Mouse (Mus musculus) spleen, adult 18-20 months (tissue): ENCODE data around the gene Rel.
"Not testable (repeated sequence)": the region's sequence is repeated elsewhere in the genome, so short reads cannot be mapped to it uniquely, and the experiment has no call there.

Experiments used
- DNase-seq, 2 experiments: peaks; one replicate each; pipeline ENCODE4 v3.0.0; 2022; ENCODE audit warnings: mixed read lengths in 2 of 2

Gene Rel

DNA sequence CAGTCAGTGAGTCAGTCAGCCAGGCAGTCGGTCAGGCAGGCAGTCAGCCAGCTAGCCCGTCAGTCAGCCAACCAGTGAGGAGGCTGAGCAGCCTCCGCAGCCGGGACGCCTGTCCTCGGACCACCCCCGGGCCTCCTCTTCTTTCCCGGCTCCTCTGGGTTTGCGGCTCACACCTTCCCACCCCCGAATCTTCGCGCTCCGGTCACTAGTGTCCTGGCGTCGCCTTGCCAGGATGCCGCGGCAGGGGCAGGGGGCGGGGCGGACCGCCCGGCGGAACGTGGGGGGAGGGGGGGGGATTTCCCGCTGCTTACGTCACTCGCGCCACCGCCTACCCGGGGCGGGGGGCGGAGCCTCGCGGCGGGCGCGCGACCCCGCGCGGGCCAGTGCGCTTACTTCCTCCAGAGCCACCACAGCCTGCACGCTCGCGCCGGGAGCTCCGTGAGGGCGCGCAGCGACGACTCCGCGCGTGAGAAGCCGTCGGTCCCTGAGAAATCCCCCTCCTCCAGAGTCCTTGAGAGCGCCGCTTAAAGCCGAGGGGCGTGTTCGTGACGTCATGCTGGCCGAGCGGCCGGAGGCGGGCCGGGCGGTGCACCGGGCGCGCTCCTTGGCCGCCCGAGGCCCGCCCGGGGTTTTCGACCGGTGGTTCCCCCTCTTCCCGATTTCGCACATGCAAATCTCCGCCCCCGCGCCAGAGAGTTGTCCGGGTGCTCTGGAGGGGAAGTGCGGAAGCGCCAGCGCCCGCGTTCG lies at the start of gene Rel:
Gene Rel (minus strand): TSS at position 211 of the 747 bp plus-strand sequence.
- DNase-seq, result peak; percentile 88 to 90

DNA sequence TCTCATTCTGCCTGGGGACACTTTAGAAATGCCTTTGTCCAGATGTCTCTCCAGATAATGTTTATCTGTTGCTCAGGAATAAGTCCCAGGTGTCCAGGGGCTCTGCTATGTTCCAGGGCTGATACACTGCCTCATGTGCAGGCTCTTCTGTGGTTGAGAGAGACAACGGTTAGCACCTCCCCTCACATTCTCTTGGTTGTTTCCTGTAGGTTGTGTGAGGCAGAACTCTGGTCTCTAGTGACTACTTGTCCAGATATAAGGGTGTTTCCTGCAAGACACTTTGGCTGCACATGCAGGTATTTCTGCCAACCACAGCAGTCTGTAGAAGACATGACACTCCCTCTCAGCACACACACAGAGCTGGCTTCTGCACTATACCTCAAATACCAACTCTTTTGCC lies 48.0 kb upstream of the Rel start:
- DNase-seq, result no peak

DNA sequence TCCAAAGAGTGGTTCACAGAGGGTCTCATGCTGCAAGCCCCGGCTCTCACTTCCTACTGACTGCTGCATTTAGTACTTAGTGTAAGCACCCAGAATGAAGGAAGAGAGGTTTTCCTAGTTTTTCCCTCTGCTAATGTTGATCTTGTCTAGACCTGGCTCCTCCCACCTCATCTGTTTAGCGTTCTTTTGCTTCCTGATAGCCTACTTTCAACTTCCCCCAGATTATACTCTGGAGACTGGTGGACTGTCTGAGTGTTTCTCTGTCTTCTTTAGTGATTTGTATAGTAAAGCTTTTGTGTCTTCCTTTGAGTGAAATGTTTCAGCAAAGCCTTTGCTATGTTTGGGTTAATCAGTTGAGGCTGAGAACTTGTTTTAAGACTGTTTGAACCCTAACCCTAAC lies 40.0 kb upstream of the Rel start:
- DNase-seq, result no peak

GRCm38 (mm10) chr11:23805716-23806115 lies 34.9 kb upstream of the Rel start:
- no peak for DNase-seq

GRCm38 (mm10) chr11:23803136-23803535 lies 32.4 kb upstream of the Rel start:
- DNase-seq, result no peak

DNA sequence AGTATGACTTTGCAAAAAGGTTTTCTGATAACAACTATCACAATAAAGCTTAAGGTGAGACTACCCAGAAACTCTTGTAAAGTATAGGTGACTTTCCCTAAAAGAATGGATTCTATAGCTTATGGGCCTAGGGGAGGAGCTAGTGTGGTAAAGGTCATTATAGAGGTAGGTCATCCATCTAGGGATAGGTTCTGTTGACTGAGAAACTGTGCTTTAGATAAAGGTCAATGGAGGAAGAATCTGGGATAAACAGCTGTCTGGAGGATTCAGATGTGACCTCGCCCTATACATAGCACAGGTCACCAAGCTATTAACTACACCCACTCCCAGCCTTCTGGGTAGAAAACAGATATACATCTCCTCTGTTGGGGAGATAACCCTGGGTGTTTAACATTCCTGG lies 31.5 kb upstream of the Rel start:
- no peak for DNase-seq

DNA sequence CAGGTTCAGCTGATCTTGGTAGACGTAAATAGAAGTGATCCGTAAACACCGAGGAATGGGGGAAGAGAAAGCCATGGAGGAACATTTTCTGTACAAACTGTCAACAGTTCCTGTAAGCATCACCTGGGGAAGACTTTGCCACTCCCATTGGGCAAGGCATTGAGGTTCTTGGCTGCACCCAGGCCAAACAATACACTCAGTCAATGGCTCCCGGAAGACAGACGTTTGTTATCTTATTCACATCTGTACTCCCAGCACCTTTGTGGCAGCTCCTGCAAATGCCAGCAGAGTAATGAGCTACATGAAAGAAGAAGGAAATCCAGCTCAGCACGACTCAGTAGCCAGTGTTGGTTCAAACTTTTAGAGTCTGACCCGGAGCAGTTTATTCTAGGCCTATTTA lies 31.1 kb upstream of the Rel start:
- DNase-seq, result no peak

- not testable (repeated sequence) for DNase-seq
Measured at GRCm38 (mm10) chr11:23783677-23784076, 12.9 kb upstream of the Rel start.

DNA sequence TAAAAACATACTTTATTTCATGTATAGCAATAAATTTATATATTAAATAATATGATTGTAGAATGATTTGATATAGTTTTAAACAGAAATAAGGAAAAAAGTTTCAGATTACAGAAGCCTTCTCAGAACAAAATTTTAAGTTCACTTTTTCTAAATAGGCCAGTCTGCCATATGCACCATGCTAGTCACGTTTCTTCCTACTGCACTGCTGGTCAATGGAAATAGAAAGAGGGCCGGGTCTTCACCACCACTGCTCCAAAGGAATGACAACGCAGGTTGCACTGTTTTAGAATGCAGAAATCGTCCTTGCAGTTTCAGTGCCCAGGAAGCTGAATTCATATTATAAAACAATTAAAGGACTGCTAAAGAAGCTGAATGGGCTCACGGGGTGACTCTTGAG lies 12.3 kb upstream of the Rel start:
- no peak for DNase-seq

DNA sequence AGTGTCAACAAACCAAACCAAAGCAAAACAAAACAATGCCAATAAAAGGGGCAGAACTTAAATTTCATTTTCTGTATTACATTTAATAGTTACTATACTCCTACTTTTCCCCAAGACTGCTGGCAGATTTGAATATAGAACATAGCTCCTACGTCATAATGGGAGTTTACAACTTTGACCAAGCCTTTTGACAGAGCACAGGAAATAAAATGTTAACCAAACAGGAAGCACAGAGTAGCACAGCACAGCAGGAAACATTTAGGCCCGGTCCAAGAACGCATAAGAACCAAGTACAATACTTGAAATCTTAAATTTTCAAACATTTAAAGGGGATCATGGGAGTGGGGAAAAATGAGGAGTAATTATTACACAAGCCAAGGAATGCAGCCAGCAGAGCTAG lies 11.3 kb upstream of the Rel start:
- no peak for DNase-seq

GRCm38 (mm10) chr11:23778787-23779201 lies 8.0 kb upstream of the Rel start:
- peak; percentile 41 to 44 for DNase-seq

GRCm38 (mm10) chr11:23772471-23772870 lies 1.7 kb upstream of the Rel start:
- no peak for DNase-seq

DNA sequence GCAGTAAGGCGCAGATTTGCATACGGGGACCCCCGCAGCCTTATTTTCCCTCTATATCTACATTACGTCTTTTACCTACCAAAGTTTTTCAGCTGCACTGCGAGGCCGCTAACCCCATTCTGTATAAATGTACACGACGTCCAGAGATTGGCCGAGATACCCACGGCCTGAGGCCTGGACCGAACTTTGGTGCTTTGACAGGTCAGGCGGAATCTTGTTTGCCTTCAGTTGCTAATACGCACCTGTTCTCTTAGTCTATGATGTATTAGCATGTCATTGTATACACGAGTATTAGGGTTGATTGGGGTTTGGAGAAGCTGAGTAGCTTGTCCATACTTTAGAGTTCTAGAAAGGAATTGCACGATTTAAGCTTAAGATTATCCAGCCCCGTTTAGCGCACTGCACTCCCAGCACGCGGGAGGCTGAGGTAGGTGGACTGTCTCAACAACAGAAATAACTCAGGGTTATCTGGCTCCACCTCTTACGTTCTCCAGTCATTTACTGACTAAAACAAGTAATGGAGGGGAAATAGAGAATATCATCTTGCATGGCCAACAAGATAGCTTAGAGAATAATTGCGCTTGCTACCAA lies 832 bp upstream of the Rel start:
- DNase-seq, result no peak

- DNase-seq, result no peak
Measured at GRCm38 (mm10) chr11:23770510-23770759, 335 bp downstream of the Rel start.

DNA sequence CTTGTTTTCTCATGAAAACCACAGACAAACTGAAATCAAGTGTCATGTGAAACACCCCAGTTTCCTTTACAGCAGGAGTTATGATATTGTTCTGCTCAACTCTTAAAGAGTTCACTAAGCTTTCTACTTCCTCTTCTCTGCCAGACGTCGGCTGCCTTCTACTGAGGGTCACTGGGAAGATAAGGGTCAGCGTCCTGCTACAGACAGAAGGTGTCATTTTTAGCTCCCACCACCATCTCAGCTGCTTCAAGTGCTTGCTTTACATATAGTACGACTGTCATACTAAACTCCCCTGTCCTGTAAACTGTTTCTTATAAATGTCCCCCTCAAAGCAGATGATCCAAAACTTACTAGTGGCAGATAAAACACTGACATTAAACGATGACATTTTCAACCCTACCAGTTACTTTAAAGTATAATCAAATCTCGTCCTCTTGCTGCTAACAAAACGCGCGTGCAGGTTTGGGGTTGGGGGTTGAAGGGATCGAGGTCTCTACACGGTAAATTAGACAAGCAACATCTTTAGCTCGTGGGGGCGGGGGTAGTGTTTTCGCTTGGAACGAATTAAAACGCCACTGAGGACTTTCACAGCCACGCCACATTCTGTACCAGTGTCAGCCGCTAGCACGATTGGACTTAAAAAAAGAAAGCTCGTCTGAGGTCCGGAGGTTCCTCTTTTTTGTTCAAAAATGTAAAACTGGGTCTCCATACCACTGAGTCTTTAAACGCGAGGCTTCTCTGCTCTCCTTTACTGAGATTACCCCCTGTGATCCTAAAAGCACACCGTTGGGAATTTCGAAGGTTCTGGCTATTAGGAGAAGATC lies 872 bp downstream of the Rel start:
- peak; percentile 46 to 55 for DNase-seq

- no peak for DNase-seq
Measured at GRCm38 (mm10) chr11:23769033-23769432, 1.7 kb downstream of the Rel start.

DNA sequence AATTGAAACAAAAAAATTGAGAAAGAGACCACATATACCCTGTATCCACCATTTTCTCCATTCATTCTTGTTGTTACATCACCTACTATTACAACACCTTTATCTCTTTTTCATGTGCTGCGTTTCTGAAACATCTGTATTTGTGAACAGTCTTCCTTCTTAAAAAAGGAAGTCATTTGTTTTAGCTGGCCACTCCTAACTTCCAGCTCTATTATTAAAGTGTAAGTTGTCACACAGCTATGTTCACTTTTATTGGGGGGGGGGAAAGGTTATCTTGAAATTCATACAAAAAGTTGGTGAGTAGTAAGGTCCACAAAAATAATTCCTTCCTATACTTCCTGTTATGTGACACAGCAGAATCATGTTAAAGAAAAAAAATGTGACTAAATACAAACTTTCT lies 2.8 kb downstream of the Rel start:
- no peak for DNase-seq

DNA sequence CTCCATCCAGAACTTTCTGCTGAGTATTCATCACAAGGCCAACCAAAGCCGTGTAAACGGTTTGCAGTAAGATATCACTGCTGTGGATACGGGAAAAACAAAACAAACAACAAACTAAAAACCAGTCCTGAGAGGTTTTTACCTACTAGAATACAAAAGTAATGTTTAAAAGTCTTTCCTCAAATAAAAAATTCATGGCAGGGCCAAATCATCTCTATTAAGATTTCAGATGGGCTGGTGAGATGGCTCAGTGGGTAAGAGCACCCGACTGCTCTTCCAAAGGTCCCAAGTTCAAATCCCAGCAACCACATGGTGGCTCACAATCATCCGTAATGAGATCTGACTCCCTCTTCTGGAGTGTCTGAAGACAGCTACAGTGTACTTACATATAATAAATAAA lies 3.4 kb downstream of the Rel start:
- not testable (repeated sequence) for DNase-seq

GRCm38 (mm10) chr11:23762635-23763034 lies 8.1 kb downstream of the Rel start:
- DNase-seq, result no peak

DNA sequence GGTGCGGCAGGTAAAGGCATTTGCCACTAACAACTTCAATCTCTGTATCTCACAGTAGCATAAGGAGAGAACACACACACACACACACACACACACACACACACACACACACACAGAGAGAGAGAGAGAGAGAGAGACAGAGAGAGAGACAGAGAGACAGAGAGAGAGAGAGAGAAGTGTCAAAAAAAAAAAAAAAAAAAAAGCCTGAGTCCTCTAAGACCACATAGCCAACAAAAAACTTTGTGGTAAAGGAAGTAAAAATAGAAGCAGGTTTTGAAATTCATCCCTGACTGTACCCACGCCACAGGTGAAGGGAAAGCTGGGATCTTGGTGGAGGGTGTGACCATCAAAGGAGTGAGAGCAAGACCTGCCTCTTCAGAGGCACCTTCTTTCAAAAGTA lies 12.6 kb downstream of the Rel start:
- DNase-seq, result no peak

- DNase-seq, result no peak
Measured at GRCm38 (mm10) chr11:23754329-23754728, 16.4 kb downstream of the Rel start.

DNA sequence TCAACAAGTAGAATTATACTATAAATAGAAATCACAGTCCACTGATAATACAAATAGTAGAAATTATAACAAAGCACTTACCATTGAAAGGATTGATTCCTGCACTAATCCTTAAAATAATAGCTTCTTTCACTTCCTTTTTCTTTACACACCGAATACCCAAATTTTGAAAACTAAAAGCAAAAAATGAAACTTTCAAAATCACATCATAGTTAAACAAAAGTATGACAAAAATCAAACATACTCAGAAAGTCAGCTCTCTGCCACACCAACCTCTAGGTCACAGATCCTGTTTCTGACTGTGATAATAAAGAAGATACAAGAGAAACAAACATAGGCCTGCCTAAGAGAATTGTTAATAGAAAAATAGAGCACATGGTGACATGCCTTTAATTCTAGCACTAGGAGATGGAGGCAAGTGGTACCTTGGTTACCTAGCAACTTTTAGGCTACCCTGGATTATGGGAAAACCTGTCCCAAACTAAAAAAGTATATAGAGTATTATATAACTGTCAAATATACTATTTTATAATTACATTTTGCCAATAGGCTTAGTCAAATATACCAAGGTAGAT lies 17.5 kb downstream of the Rel start:
- DNase-seq, result no peak

- no peak for DNase-seq
Measured at GRCm38 (mm10) chr11:23746102-23746501, 24.7 kb downstream of the Rel start.

GRCm38 (mm10) chr11:23744352-23744751 lies 26.4 kb downstream of the Rel start:
- DNase-seq, result no peak
